Mouse (Mus musculus) right cerebral cortex, postnatal 4 days (tissue): Measurements from ENCODE around the gene Rab4a.
A peak's percentile ranks its signal among the peaks of the same experiment; 100 is the strongest.

Source experiments
- DNase-seq: peaks from one replicate; pipeline ENCODE4 v3.0.0-alpha.2; 2022

Rab4a gene

DNA sequence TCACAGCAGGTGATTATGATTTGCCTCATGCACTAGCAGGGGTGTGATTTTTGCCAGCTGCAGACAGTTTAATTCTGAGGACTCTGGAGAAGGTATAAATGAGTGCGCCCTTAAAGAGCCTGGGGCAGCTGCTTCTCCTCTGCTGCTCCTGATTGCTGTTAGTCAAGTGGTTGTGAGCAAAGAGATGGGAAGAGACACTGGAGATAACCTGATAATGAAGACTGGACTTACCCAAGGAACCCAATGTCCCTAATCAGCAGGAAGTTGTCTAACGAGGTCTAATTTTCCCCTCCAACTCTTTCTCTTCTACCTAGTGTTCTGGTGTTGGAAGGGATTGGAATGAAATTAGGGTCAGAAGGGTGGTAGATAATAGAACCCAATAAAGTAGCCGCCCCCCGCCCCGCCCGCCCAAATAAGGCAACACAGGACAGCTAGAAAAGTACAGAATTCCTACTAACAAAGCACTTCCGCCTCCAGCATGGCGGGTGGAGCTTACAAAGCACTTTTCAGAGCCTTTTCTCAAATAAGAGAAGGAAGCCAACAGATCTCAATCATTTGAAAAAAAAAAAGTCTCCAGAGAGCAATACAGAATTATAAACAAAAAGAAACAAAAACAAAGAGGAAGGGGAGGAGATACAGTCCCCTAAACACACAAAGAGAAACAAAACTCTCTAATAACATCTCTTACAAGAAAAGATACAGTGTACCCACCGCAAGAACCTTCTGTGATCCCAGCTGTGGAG is 49.1 kb downstream of the Rab4a start:
- DNase-seq, result no peak

- DNase-seq, result no peak
Measured at GRCm38 (mm10) chr8:123857361-123857760, 51.6 kb downstream of the Rab4a start.

DNA sequence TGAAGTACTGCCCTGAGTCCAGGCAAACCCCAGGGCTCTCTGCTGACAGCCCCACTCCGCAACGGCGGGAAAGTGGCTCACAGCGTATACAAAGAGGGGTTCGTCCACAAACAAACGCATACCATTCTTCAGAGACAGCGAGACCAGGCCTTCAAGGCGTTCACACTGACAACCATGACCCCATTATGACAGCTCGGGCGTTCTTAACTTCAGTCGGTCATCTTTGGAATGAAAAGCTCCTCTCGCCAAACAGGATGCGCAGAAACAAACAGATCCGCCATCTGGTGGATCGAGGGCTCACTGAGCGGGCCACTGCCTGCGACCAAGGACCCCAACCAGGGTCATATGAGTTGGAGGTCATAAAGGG is 52.8 kb downstream of the Rab4a start:
- DNase-seq, result no peak

DNA sequence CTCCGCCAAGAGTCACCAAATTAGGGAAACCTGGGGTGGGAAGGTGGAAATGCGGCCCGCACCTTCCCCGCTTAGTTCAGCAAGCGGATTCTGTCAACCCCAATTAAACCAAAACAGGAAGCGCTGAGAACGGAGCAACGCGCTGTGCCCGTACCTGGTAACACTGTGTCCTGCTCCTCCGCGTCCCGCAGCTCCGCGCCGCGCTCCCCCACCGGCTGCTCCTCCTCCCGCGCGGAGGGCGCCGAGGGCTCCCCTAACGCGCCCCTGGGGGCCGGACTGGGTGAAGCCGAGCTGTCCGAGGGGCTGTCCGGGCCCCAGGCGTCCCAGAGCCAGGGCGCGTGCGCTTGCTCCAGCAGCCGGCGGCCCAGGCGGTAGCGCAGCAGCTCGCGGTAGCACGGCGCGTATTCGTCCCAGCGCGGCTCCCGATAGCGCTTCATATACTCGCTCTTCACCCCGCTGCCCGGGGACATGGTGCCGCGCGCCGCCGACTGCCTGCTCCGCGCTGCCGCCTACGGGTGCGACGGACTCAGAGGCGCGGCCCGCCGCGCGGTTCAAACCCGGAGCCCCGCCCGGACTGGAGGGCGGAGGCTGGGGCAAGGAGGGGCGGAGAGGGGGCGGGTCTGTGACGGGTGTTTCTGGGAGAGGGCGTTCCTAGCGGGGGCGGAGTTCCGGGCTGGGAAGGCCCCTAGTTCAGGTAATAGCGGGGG is 53.3 kb downstream of the Rab4a start:
- DNase-seq, result peak; percentile 87

GRCm38 (mm10) chr8:123859648-123860259 is 54.0 kb downstream of the Rab4a start, which contains the start of gene Ccsap:
Gene Ccsap, minus strand, starts transcription at chr8:123860209.
- peak; percentile 64 for DNase-seq

- no peak for DNase-seq
Measured at GRCm38 (mm10) chr8:123860386-123860785, 54.6 kb downstream of the Rab4a start.

GRCm38 (mm10) chr8:123865786-123866185 is 60.0 kb downstream of the Rab4a start:
- no peak for DNase-seq

- DNase-seq, result no peak
Measured at GRCm38 (mm10) chr8:123866971-123867370, 61.2 kb downstream of the Rab4a start.

DNA sequence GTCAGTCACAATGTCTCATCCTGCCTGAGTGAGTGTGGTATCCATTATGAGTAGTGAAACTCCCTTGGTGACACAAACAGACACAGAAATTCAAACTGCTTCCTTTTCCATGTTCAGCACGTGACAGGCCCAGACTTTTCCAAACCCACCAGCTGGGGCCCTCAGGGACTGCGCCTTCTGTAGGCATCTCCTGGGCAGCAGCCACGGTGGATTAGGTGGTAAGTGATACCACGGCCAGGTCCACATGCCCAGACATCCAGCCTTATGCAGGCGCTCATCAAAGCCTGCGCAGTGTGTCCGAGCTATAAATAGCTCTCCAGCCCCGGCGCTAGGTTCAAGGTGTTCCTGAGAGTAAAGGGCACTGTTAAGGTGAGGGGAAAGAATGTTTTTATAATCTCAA is 66.3 kb downstream of the Rab4a start:
- DNase-seq, result no peak

- no peak for DNase-seq
Measured at GRCm38 (mm10) chr8:123873364-123873763, 67.6 kb downstream of the Rab4a start.

- DNase-seq, result no peak
Measured at GRCm38 (mm10) chr8:123874324-123874723, 68.5 kb downstream of the Rab4a start.

- DNase-seq, result no peak
Measured at GRCm38 (mm10) chr8:123877865-123878264, 72.1 kb downstream of the Rab4a start.

DNA sequence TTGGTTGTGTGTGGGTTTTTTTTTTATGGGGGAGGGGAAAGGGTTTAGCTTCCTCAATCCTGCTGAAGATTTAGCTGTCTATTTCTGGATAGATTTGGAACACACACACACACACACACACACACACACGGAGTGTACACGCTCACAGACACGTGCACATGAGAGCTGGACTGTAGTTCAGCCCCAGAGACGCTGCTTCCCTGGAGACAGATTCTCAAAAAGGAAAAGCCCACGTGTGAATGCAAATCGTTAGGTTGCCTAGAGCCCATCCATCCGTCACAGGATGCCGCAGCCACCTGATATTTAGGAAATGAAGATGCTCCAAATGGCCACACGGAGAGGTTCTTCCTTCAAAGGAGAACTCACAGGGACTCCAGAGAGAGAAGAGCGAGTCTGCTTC is 74.5 kb downstream of the Rab4a start:
- peak; percentile 61 for DNase-seq

DNA sequence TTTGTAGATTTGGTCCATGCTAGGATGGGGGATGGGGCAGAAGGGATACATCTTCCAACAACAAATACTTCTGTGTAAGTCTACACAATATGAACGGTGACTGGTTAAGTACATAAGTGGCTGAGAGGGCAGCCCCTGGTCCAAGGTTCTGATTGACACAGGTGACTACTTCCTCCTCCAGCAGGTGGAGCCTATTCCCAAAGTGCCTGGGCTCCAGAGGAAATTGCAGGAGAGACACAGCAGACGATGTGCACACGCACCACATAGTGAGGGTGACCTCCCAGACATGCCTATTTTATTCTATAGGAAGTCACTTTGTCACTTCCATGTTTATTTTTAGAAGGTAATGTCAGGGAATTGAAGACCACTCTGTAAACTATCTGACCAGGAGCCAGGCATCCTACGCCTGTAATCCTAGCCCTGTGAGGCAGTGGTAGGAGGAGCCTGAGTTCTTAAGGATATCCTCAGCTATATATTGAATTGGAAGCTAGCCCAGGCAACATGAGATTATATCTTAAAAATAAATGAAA is 75.1 kb downstream of the Rab4a start:
- DNase-seq, result no peak

- DNase-seq, result no peak
Measured at GRCm38 (mm10) chr8:123882412-123882811, 76.6 kb downstream of the Rab4a start.

DNA sequence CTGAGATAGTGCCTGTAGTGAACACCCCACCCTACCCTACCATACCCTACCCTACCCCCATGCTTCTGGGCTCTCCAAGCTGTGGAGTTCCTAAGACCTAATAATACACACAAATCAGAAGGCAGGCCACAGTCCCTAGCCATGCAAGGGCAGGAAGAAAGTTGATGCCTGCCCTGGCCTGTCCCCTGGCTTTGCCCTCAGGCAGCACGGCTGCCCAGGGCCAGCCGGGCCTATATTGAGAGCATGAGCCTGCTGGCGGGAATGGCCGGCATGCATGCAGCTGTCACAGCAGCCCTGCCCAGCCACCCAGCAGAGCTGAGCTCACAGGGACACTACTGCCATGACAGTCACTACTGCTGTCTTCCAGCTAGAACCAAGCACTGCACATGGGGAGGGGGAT is 77.3 kb downstream of the Rab4a start:
- no peak for DNase-seq
